Mouse (Mus musculus) adrenal gland, adult 18-20 months (tissue): ENCODE measurements at regions not wholly inside any gene's neighbourhood (a gene's known extent, or its start where the extent isn't known, plus 50 kb on each side); places are given as distances from the start of the nearest gene placed in this dataset.

Source experiments
- DNase-seq, 2 experiments: peaks; one replicate each; pipeline ENCODE4 v3.0.0; 2021 to 2022; ENCODE audit warnings: low spot score in 2 of 2

- DNase-seq, result no peak
Observed at GRCm38 (mm10) chr1:190316175-190316574, 145.7 kb upstream of the Prox1 start.

DNA sequence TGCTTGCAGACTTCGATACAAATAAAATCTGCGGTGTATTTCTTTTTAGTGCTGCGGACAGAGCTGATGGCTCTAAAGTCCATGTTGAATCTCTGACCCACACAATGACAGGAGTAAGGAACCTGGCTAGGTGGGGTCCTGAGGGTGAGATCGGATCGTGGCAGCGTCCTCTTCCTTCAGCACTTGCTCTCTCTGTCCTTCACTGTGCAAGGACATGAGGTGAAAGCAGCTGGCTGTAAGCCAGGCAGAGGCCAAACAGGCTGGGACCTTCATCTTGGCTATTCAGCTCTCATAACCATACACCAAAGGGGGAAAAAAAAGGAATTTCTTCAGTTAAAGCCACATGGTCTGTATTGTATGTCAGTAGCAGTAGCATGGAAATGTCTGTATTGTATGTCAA, 139.3 kb upstream of the Prox1 start:
- peak in 1 of 2 experiments; percentile 21 for DNase-seq

DNA sequence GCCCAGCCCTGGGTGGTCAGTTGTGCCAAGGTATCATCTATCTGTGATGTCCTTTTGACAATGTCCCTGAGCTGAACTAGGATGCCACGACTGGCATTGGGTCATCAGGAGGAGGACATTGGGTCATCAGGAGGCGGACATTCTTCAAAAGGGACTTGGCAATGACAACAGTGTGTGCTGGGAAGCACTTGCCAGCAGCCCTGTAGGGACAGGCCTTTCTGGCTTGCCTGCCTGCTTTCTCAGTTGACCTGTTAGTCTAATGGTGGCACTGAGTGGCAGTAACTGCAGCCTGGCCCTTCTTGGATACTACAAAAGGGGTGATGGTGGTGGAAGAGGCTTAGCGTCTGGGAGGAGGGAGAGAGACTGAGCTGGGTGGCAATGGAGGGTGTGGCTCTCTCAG, 137.2 kb upstream of the Prox1 start:
- DNase-seq, result no peak

DNA sequence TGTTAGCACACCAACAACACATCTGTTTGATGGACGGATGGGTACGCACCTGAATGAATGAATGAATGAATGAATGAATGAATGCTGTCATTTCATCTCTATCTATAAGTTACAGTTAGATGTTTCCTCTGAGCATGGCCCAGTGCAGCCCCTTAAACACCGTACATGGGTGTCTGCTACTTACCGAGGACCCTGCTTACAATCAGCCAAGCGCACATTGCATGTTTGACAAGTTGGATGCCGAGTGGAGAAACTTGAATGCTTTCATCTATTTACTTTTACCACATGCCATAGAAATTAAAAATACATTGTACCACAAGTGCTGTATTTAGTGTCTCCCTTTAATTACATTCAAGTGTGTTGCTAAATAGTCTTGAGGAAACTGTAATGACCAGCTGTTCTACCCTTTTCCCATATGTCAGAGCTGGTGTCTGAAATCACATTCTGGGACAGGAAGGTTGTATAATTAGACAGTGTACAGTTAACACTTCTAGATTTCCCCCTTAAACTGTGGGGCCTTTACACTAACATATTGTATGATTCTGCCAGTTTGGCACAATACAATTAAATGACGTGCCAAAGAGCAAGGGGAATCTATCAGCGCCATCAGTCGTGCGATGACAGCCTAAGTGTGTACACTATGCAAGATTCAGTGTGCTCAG, 127.3 kb upstream of the Prox1 start:
- DNase-seq, result no peak

DNA sequence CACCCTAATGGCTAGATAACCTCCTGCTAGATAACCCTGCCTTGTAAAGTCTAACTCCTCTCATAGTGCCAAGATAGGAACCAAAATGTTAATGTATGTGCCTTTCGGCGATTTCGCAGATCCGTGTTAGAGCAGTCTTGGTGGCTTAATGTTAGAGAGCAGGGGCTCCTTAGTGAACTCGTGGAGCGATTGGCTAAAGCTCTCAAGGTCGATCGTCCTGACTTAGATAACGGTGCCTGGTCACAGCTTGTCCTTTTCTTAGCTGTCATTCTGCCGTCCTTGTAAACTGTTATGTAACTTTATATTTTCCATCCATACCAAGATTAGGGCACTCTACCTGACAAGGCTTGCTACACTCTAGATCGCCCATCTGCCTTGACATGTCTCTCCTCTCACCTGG, 119.5 kb upstream of the Prox1 start:
- no peak for DNase-seq

DNA sequence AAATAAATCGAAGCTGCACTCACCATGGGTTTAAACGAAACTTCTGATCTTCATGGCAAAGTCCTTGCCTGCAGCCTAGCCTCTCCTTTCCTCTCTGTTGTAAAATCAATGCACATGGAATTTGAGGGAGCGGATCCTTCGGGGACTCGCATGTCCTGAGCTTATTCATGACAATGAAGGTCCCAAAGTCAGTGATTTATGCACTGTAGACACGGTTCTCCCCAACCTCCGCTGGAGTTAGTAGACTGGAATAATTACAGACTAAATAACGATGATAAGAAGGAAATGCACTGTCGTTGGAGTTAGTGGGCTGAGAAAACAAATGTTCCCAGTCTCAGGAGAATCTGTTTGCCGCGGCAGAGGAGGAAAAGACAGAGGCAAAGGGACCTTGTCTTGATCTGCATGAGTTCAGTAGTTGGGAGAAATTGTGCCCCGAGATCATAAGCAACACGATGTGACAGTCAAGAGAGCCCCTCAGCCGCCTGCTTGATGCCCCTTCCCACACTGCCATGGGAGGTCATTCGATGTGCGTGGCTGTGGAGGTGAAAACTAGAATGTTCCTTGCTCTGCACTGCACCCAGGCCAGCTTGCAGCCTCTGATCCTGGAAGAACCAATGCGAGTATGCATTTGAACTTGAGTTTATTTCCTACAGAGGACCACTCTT, 116.1 kb upstream of the Prox1 start:
- DNase-seq, result no peak

DNA sequence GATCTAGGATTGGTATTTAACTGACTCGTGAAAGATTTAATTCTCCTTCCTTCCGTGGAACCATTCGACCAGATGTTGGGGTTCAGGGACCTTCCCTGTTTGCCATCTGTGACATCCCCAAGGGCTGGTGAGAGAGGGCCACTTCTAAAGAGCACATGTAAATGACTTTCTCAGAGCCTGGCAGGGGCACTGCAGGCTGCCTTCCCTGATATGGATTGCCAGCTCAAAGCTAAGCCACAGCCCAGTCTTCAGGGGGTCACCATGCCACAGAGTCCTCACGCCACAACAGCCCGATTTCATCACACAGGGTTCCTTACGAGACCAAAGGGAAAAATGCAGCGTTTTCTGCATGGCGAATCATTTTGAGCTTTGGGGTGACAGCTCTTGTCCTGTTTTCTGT, 115.1 kb upstream of the Prox1 start:
- no peak for DNase-seq

- no peak for DNase-seq
Observed at GRCm38 (mm10) chr1:190285049-190285448, 114.5 kb upstream of the Prox1 start.

- DNase-seq, result no peak
Observed at GRCm38 (mm10) chr1:190284138-190284537, 113.6 kb upstream of the Prox1 start.

- no peak for DNase-seq
Observed at GRCm38 (mm10) chr1:190280081-190280858, 109.8 kb upstream of the Prox1 start.

DNA sequence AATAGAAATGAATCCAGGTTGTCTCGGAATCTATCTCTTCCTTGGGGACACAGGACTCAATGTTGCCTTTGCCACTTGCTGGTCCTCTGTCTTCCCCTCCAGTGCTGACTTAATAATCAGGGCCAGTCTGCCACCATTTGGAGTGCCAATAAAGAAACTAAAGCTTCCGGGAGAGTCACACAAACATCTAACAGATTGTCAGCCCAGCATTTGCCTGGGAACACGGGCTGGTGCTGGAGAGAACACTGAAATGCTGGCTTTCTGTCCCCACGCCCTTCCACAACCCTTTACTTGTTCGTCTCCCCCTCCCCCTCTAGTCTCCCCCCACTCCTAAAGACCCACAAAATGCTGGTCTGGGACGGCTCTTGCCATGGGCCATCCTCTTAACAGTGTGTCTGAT, 104.4 kb upstream of the Prox1 start:
- no peak for DNase-seq

GRCm38 (mm10) chr1:190270784-190271385, 100.4 kb upstream of the Prox1 start:
- DNase-seq, result no peak

DNA sequence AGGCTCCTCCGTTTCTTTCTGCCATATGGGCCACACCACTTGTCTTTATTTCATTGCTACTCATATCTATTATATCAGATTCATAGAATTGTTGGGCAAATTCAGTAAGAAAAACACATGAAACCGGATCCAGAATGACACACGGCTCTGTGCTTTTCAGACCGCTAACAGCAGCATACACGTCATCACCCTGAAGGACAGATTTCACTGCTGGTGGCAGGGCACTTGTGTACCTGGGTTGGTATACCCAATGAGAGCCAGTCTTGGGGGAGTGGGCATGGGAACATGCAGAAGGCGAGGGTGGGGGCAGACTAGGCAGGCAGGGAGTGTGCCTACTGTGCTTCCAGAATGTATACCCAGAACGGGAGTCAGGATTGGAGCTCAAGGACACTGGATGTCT, 98.7 kb upstream of the Prox1 start:
- peak in 1 of 2 experiments; percentile 7 for DNase-seq

- DNase-seq, result peak in 1 of 2 experiments; percentile 14
Observed at GRCm38 (mm10) chr1:190265085-190265780, 94.7 kb upstream of the Prox1 start.

- peak in 1 of 2 experiments; percentile 8 for DNase-seq
Observed at GRCm38 (mm10) chr1:190264501-190264900, 94.0 kb upstream of the Prox1 start.

DNA sequence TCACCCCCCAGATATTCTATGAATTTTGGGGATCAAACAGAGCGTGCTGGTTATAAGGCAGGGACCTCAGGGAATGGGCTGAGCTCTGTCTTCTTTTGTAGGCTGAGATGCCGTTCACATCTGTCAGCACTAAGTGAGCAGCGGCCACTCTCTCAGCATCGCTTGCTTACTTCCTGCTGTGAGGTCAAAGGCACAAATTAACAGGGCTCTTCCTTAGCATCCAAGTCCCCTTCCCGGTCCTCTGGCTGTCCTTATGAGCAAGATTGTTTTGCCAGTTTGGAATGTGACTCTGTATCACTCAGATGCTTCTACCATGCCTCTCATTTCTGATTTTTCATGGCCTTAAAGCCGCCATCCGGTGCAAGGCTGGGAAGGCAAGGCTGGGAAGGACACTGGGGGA, 93.1 kb upstream of the Prox1 start:
- no peak for DNase-seq

DNA sequence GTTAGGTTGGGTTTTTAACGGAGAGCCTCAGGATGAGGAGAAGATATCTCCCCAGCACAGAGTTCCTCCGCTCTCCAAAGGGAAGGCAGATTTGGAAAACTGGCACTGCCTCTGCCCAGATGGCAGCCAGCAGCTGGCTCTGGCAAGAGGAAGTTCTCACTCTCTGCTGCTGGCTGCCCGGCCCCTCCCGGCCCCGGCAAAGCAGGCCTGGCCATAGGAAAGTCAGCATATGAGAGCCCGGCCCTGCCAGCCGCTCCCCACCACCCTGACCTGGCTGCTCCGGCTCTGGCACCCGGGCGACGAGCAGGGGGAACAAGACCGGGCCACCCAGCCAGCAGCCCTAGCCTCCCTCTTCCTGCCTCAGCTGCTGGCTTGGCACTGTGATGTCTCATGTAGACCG, 89.1 kb upstream of the Prox1 start:
- no peak for DNase-seq

- no peak for DNase-seq
Observed at GRCm38 (mm10) chr1:190250574-190251246, 80.2 kb upstream of the Prox1 start.

GRCm38 (mm10) chr1:190242526-190242925, 72.0 kb upstream of the Prox1 start:
- DNase-seq, result no peak

- DNase-seq, result no peak
Observed at GRCm38 (mm10) chr1:190239796-190240195, 69.3 kb upstream of the Prox1 start.

GRCm38 (mm10) chr1:190230866-190231265, 60.4 kb upstream of the Prox1 start:
- DNase-seq, result no peak
